Mouse (Mus musculus) liver, adult 2 months (tissue): ENCODE results near the gene Gm28036.

ENCODE experiments used
- CTCF ChIP-seq: fragments of 200-500 bp; IDR thresholded peaks from 2 replicates; pipeline ENCODE4 v1.5.1; 2011; ENCODE audit warnings: low read depth, low read length, control low read depth
- POLR2A ChIP-seq: fragments of 200-500 bp; IDR thresholded peaks from 2 replicates; pipeline ENCODE4 v1.6.1; 2011; ENCODE audit warnings: low read length, control low read depth; ENCODE audit not compliant: insufficient read depth; ENCODE audit errors: extremely low read depth

GRCm38 (mm10) chr2:156047929-156048328, 79.0 kb downstream of the Gm28036 start:
- TF ChIP-seq POLR2A: no peak
- TF ChIP-seq CTCF: no peak
